Mouse (Mus musculus) forebrain, postnatal 0 days (tissue): ENCODE measurements around the gene Myo18b. TPM values are rescaled to one million over a fixed set of nuclear protein-coding genes. Genes with fewer than 3 reads are reported as not detected.

Experiments used
- ATAC-seq: fragments of 200-750 bp; cut with Nextera tagmentation; 2 replicates; pipeline ENCODE4 v1.8.0; 2017; ENCODE audit warnings: mild to moderate bottlenecking, moderate library complexity
- DNase-seq: peaks from one replicate; pipeline ENCODE4 v3.0.0-alpha.2; 2015
- H3K27ac ChIP-seq: fragments of 300-500 bp; sonication (generic); 2 replicates; pipeline ENCODE4 v1.5.1; 2014; ENCODE audit warnings: low read depth, mild to moderate bottlenecking, antibody characterized with exemption, low read length, moderate library complexity, mixed read lengths
- H3K27me3 ChIP-seq: fragments of 300-500 bp; sonication (generic); 2 replicates; pipeline ENCODE4 v1.6.1; 2014; ENCODE audit warnings: mild to moderate bottlenecking, low read length, mixed read lengths; ENCODE audit not compliant: insufficient read depth
- H3K36me3 ChIP-seq: fragments of 300-500 bp; sonication (generic); 2 replicates; pipeline ENCODE4 v1.6.1; 2014; ENCODE audit warnings: mild to moderate bottlenecking, moderate library complexity; ENCODE audit not compliant: insufficient read depth
- H3K4me1 ChIP-seq: fragments of 300-500 bp; sonication (generic); 2 replicates; pipeline ENCODE4 v1.6.1; 2014; ENCODE audit warnings: antibody characterized with exemption; ENCODE audit not compliant: insufficient read depth
- H3K4me2 ChIP-seq: fragments of 300-500 bp; sonication (generic); 2 replicates; pipeline ENCODE4 v1.6.1; 2014; ENCODE audit warnings: low read depth, mild to moderate bottlenecking, moderate library complexity
- H3K4me3 ChIP-seq: fragments of 300-500 bp; sonication (generic); 2 replicates; pipeline ENCODE4 v1.5.1; 2014; ENCODE audit warnings: low read depth, low read length, mixed read lengths
- H3K9ac ChIP-seq: fragments of 300-500 bp; sonication (generic); 2 replicates; pipeline ENCODE4 v1.6.1; 2014; ENCODE audit warnings: mild to moderate bottlenecking
- H3K9me3 ChIP-seq: fragments of 300-500 bp; sonication (generic); 2 replicates; pipeline ENCODE4 v1.6.1; 2016; ENCODE audit warnings: low read length
- CTCF ChIP-seq: sonication (generic); IDR thresholded peaks from 2 replicates; pipeline ENCODE4 v1.5.1; 2016; ENCODE audit warnings: antibody characterized with exemption, control low read depth, low read depth
- WGBS: fragments of 180-500 bp; shearing (Covaris S2); extraction: QIAGEN DNeasy Blood & Tissue Kit; methylation state at CpG from one replicate; pipeline ENCODE4 v1.1.7; 2014; 5-methylcytosine and 5-hydroxymethylcytosine counted together
- polyA plus RNA-seq: library from polyadenylated mRNA; unstranded; fragments of >200 nt; fragmentation: Nextera tagmentation; extraction: Ambion mirVana; gene quantifications from 2 replicates; pipeline ENCODE4 v1.2.1, GENCODE M21; 2015
- total RNA-seq: library from RNA; depleted of rRNA; stranded (reverse); fragments of >200 nt; gene quantifications from 2 replicates; pipeline ENCODE4 v1.2.3, GENCODE M21; 2014

Myo18b gene
- total and polyA plus RNA-seq, 2 experiments from 2014 or later = 1.6 to 2.0 TPM

- no peak overlapping the region for H3K4me2 ChIP-seq
- H3K36me3 ChIP-seq = no peaks in the 10 kb centered on the region
- no peak overlapping the region for H3K9ac ChIP-seq
- TF ChIP-seq CTCF = no peak
- ATAC-seq (peak; percentile 46; the same call in 1 of the 2 replicates), DNase-seq (peak; percentile 71)
- no peak overlapping the region for H3K4me3 ChIP-seq
- peak overlapping the region; percentile 41; the same call in 1 of the 2 replicates for H3K27ac ChIP-seq
- H3K27me3 ChIP-seq = no peaks in the 10 kb centered on the region
- no peaks in the 10 kb centered on the region for H3K9me3 ChIP-seq
- peaks cover 16% of the 10 kb centered on the region; the same call in 1 of the 2 replicates for H3K4me1 ChIP-seq
- WGBS = 27% methylated on average over 6 of the region's 6 CpGs
Observed at GRCm38 (mm10) chr5:112843676-112844257, 52.4 kb downstream of the Myo18b start.

- H3K4me3 ChIP-seq = no peak overlapping the region
- no peak overlapping the region for H3K9ac ChIP-seq
- no peak overlapping the region for H3K4me2 ChIP-seq
- H3K4me1 ChIP-seq = peaks cover 16% of the 10 kb centered on the region; the same call in 1 of the 2 replicates
- H3K27me3 ChIP-seq = no peaks in the 10 kb centered on the region
- ATAC-seq (no peak), DNase-seq (no peak)
- TF ChIP-seq CTCF = no peak
- 90% methylated on average over 5 of the region's 5 CpGs for WGBS
- no peaks in the 10 kb centered on the region for H3K36me3 ChIP-seq
- H3K27ac ChIP-seq = no peak overlapping the region
- H3K9me3 ChIP-seq = no peaks in the 10 kb centered on the region
Observed at GRCm38 (mm10) chr5:112842696-112843095, 53.5 kb downstream of the Myo18b start.

GRCm38 (mm10) chr5:112841850-112842249 lies 54.3 kb downstream of the Myo18b start:
- Histone ChIP-seq H3K27me3 (no peaks in the 10 kb centered on the region), H3K27ac (no peak overlapping the region), H3K4me3 (no peak overlapping the region), H3K4me2 (no peak overlapping the region), H3K4me1 (peaks cover 16% of the 10 kb centered on the region; the same call in 1 of the 2 replicates), H3K36me3 (no peaks in the 10 kb centered on the region), H3K9ac (no peak overlapping the region), H3K9me3 (no peaks in the 10 kb centered on the region)
- ATAC-seq (peak; percentile 40; the same call in 1 of the 2 replicates), DNase-seq (no peak)
- no peak for TF ChIP-seq CTCF
- 34% methylated on average over 6 of the region's 6 CpGs for WGBS

GRCm38 (mm10) chr5:112834896-112835295 lies 61.3 kb downstream of the Myo18b start:
- TF ChIP-seq CTCF = no peak
- H3K27me3 ChIP-seq = no peaks in the 10 kb centered on the region
- no peaks in the 10 kb centered on the region for H3K36me3 ChIP-seq
- H3K9ac ChIP-seq = no peak overlapping the region
- H3K27ac ChIP-seq = peak overlapping the region; percentile 76
- no peak overlapping the region for H3K4me2 ChIP-seq
- H3K4me1 ChIP-seq = no peaks in the 10 kb centered on the region
- H3K9me3 ChIP-seq = no peaks in the 10 kb centered on the region
- peak; percentile 49; the same call in 1 of the 2 replicates for ATAC-seq
- H3K4me3 ChIP-seq = no peak overlapping the region
- no peak for DNase-seq

- peak; percentile 18; the same call in 1 of the 2 replicates for ATAC-seq
- DNase-seq = no peak
- H3K4me1 ChIP-seq = no peaks in the 10 kb centered on the region
- WGBS = 70% methylated on average over 11 of the region's 11 CpGs
- no peaks in the 10 kb centered on the region for H3K36me3 ChIP-seq
- H3K4me2 ChIP-seq = no peak overlapping the region
- H3K9ac ChIP-seq = no peak overlapping the region
- peak; percentile 31 for TF ChIP-seq CTCF
- H3K9me3 ChIP-seq = no peaks in the 10 kb centered on the region
- H3K27me3 ChIP-seq = no peaks in the 10 kb centered on the region
- no peak overlapping the region for H3K4me3 ChIP-seq
- H3K27ac ChIP-seq = peak overlapping the region; percentile 76
Observed at GRCm38 (mm10) chr5:112833866-112834265, 62.3 kb downstream of the Myo18b start.

- H3K9me3 ChIP-seq = no peaks in the 10 kb centered on the region
- peak overlapping the region; percentile 58 for H3K27ac ChIP-seq
- no peaks in the 10 kb centered on the region for H3K27me3 ChIP-seq
- H3K4me1 ChIP-seq = 0 out of 2 replicates have a peak, but pooled peaks cover 6% of the 10 kb centered on the region
- no peak overlapping the region for H3K9ac ChIP-seq
- DNase-seq (peak; percentile 59), ATAC-seq (peak; percentile 77)
- peak; percentile 50 for TF ChIP-seq CTCF
- WGBS = 22% methylated on average over 12 of the region's 12 CpGs
- no peak overlapping the region for H3K4me3 ChIP-seq
- H3K36me3 ChIP-seq = no peaks in the 10 kb centered on the region
- no peak overlapping the region for H3K4me2 ChIP-seq
Observed at GRCm38 (mm10) chr5:112825091-112825794, 70.9 kb downstream of the Myo18b start.

GRCm38 (mm10) chr5:112824376-112824775 lies 71.8 kb downstream of the Myo18b start:
- no peak for TF ChIP-seq CTCF
- DNase-seq (no peak), ATAC-seq (no peak)

More at GRCm38 (mm10) chr5:112824376-112824775, 71.8 kb downstream of the Myo18b start:
- no peaks in the 10 kb centered on the region for H3K36me3 ChIP-seq
- H3K4me1 ChIP-seq = 0 out of 2 replicates have a peak, but pooled peaks cover 6% of the 10 kb centered on the region
- WGBS = 42% methylated on average over 13 of the region's 13 CpGs
- no peaks in the 10 kb centered on the region for H3K9me3 ChIP-seq
- H3K4me3 ChIP-seq = no peak overlapping the region
- no peak overlapping the region for H3K27ac ChIP-seq
- no peak overlapping the region for H3K4me2 ChIP-seq
- no peaks in the 10 kb centered on the region for H3K27me3 ChIP-seq
- no peak overlapping the region for H3K9ac ChIP-seq
